17 mouse cellular contexts compared by ENCODE assay signal in the genomic region with DNA sequence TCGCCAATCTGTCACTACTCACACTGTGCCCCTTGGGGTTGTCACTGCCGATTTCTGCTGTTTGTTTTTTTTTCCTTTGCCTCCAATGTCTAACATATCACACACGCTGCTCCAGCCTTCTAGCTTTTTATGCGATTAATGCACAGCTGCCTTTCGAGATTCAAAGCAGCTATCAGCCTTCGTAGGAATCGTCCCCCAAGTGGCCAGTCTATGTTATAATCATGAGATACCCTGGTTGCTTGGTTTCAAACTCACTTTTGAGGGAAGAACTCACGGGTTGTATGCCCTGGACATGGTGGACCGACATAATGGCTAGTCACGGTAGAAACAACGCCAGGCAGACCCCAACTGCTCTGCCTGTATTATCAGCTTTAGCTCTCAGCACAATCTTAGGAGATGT. TPM values are rescaled to one million over a fixed set of nuclear protein-coding genes. Genes with fewer than 3 reads are reported as not detected.
A peak's percentile ranks its signal among the peaks of the same experiment; 100 is the strongest.
DNase-seq lines count a peak whose midpoint lies in the region; ATAC-seq and TF ChIP-seq lines count a peak whose summit lies in the region.
"Had no signal": no experiment of that assay in that cellular context is flagged by ENCODE, and none has a peak within 500 bp of the region (broad histone marks: within the 10 kb centered on the region; RNA-seq: fewer than 3 reads in every experiment).

No protein-coding gene starts in this region.

- ATAC-seq in intestine, postnatal 0 days: no peak
- ATAC-seq in intestine, embryonic 16.5 days: no peak
- no peak for ATAC-seq in midbrain, embryonic 11.5 days (ENCODE audit: low FRiP score)
- no peak for ATAC-seq in midbrain, embryonic 13.5 days
- ATAC-seq in embryonic facial prominence, embryonic 14.5 days (ENCODE audit: low read depth): no peak
- no peak for ATAC-seq in heart, embryonic 12.5 days (ENCODE audit: insufficient number of reproducible peaks, low FRiP score)
- ATAC-seq: activated CD4-positive, CD25-positive, alpha-beta regulatory T cell, adult 4 months; forebrain, embryonic 16.5 days had no signal

- no peak overlapping the region for H3K4me2 ChIP-seq in intestine, postnatal 0 days (replicated peaks; ENCODE audit: low read depth)
- H3K4me2 ChIP-seq in intestine, embryonic 16.5 days (ENCODE audit: low read depth, low read length): no peak overlapping the region
- H3K4me2 ChIP-seq in midbrain, embryonic 11.5 days: no peak overlapping the region
- no peak overlapping the region for H3K4me2 ChIP-seq in midbrain, embryonic 13.5 days (replicated peaks)
- no peak overlapping the region for H3K4me2 ChIP-seq in embryonic facial prominence, embryonic 14.5 days (ENCODE audit: low read depth, low read length)
- no peak overlapping the region for H3K4me2 ChIP-seq in heart, embryonic 12.5 days
- H3K4me2 ChIP-seq: hindbrain, embryonic 15.5 days had no signal

- no peak overlapping the region for H3K9ac ChIP-seq in intestine, postnatal 0 days (ENCODE audit: low read depth, low read length)
- H3K9ac ChIP-seq in intestine, embryonic 16.5 days (ENCODE audit: low read depth, low read length): no peak overlapping the region
- no peak overlapping the region for H3K9ac ChIP-seq in midbrain, embryonic 11.5 days (ENCODE audit: low read length)
- H3K9ac ChIP-seq in midbrain, embryonic 13.5 days (replicated peaks): no peak overlapping the region
- H3K9ac ChIP-seq in embryonic facial prominence, embryonic 14.5 days (ENCODE audit: low read depth, low read length): no peak overlapping the region
- H3K9ac ChIP-seq in heart, embryonic 12.5 days: no peak overlapping the region
- H3K9ac ChIP-seq: hindbrain, embryonic 15.5 days had no signal

- DNase-seq in embryo, embryonic 10.5 days (ENCODE audit: low spot score): peak; percentile 40
- no peak for DNase-seq in embryo, embryonic 9.5 days (ENCODE audit: extremely low spot score)
- DNase-seq in midbrain, embryonic 11.5 days (ENCODE audit: low spot score, missing footprints): peak; percentile 79
- DNase-seq in embryonic facial prominence, embryonic 14.5 days (ENCODE audit: low spot score): peak; percentile 33
- DNase-seq: adrenal gland, postnatal 14 days; cerebellum, adult 2 months; heart, adult 18-20 months; kidney, adult 9 months; liver had no signal

- H3K4me3 ChIP-seq in intestine, postnatal 0 days (ENCODE audit: low read depth, low read length): no peak overlapping the region
- no peak overlapping the region for H3K4me3 ChIP-seq in intestine, embryonic 16.5 days (ENCODE audit: low read length)
- H3K4me3 ChIP-seq in midbrain, embryonic 11.5 days (ENCODE audit: low read depth, low read length): no peak overlapping the region
- no peak overlapping the region for H3K4me3 ChIP-seq in midbrain, embryonic 13.5 days (replicated peaks)
- no peak overlapping the region for H3K4me3 ChIP-seq in embryonic facial prominence, embryonic 14.5 days (ENCODE audit: low read depth, low read length)
- no peak overlapping the region for H3K4me3 ChIP-seq in heart, embryonic 12.5 days
- H3K4me3 ChIP-seq: hindbrain, embryonic 15.5 days; megakaryocyte, embryonic 14.5 days had no signal

- WGBS in intestine, postnatal 0 days: 66% methylated on average over 11 of the region's 11 CpGs
- 61% methylated on average over 11 of the region's 11 CpGs for WGBS in intestine, embryonic 16.5 days
- 64% methylated on average over 11 of the region's 11 CpGs for WGBS in midbrain, embryonic 11.5 days
- 51% methylated on average over 11 of the region's 11 CpGs for WGBS in midbrain, embryonic 13.5 days
- WGBS in embryonic facial prominence, embryonic 14.5 days: 52% methylated on average over 11 of the region's 11 CpGs
- WGBS in heart, embryonic 12.5 days: 58% methylated on average over 11 of the region's 11 CpGs

- no peaks in the 10 kb centered on the region for H3K9me3 ChIP-seq in intestine, postnatal 0 days (ENCODE audit: control insufficient read depth)
- no peaks in the 10 kb centered on the region for H3K9me3 ChIP-seq in intestine, embryonic 16.5 days (ENCODE audit: control insufficient read depth, low read length)
- no peaks in the 10 kb centered on the region for H3K9me3 ChIP-seq in midbrain, embryonic 11.5 days (ENCODE audit: control insufficient read depth, low read length)
- no peaks in the 10 kb centered on the region for H3K9me3 ChIP-seq in midbrain, embryonic 13.5 days
- no peaks in the 10 kb centered on the region for H3K9me3 ChIP-seq in embryonic facial prominence, embryonic 14.5 days (ENCODE audit: control insufficient read depth, low read length)
- no peaks in the 10 kb centered on the region for H3K9me3 ChIP-seq in heart, embryonic 12.5 days (replicated peaks)
- H3K9me3 ChIP-seq: hindbrain, embryonic 15.5 days had no signal

- peak; percentile 47 for TF ChIP-seq CTCF in intestine, postnatal 0 days (IDR thresholded peaks at IDR 0.05; ENCODE audit: low read depth)

- H3K27ac ChIP-seq in intestine, postnatal 0 days (ENCODE audit: low read depth, low read length): no peak overlapping the region
- no peak overlapping the region for H3K27ac ChIP-seq in intestine, embryonic 16.5 days (ENCODE audit: low read length)
- H3K27ac ChIP-seq in midbrain, embryonic 11.5 days (ENCODE audit: low read depth, low read length): no peak overlapping the region
- H3K27ac ChIP-seq in midbrain, embryonic 13.5 days: no peak overlapping the region
- no peak overlapping the region for H3K27ac ChIP-seq in embryonic facial prominence, embryonic 14.5 days (replicated peaks; ENCODE audit: low read depth, low read length)
- no peak overlapping the region for H3K27ac ChIP-seq in heart, embryonic 12.5 days (ENCODE audit: poor library complexity, severe bottlenecking)
- H3K27ac ChIP-seq: hindbrain, embryonic 15.5 days had no signal

- peaks cover 5% of the 10 kb centered on the region; the same call in 1 of the 2 replicates for H3K4me1 ChIP-seq in intestine, postnatal 0 days (replicated peaks; ENCODE audit: control insufficient read depth, insufficient read depth, low read length)
- peaks cover 4% of the 10 kb centered on the region; the same call in 1 of the 2 replicates for H3K4me1 ChIP-seq in intestine, embryonic 16.5 days (ENCODE audit: control insufficient read depth, insufficient read depth, low read length)
- H3K4me1 ChIP-seq in midbrain, embryonic 11.5 days (ENCODE audit: control insufficient read depth, insufficient read depth, low read length): no peaks in the 10 kb centered on the region
- peaks cover 12% of the 10 kb centered on the region; the same call in 1 of the 2 replicates for H3K4me1 ChIP-seq in midbrain, embryonic 13.5 days (replicated peaks)
- H3K4me1 ChIP-seq in embryonic facial prominence, embryonic 14.5 days (ENCODE audit: control insufficient read depth, insufficient read depth, low read length): 0 out of 2 replicates have a peak, but pooled peaks cover 4% of the 10 kb centered on the region
- H3K4me1 ChIP-seq in heart, embryonic 12.5 days (replicated peaks): peaks cover 11% of the 10 kb centered on the region

- no peaks in the 10 kb centered on the region for H3K27me3 ChIP-seq in intestine, postnatal 0 days (replicated peaks; ENCODE audit: control insufficient read depth, insufficient read depth, low read length)
- H3K27me3 ChIP-seq in intestine, embryonic 16.5 days (replicated peaks; ENCODE audit: control insufficient read depth, insufficient read depth, low read length): peaks cover 4% of the 10 kb centered on the region; the same call in 1 of the 2 replicates
- peaks cover 8% of the 10 kb centered on the region; the same call in 1 of the 2 replicates for H3K27me3 ChIP-seq in midbrain, embryonic 11.5 days (ENCODE audit: control insufficient read depth, insufficient read depth, low read length)
- peaks cover 23% of the 10 kb centered on the region for H3K27me3 ChIP-seq in midbrain, embryonic 13.5 days
- H3K27me3 ChIP-seq in embryonic facial prominence, embryonic 14.5 days (replicated peaks; ENCODE audit: control insufficient read depth, insufficient read depth, low read length): peaks cover 19% of the 10 kb centered on the region
- peaks cover 17% of the 10 kb centered on the region for H3K27me3 ChIP-seq in heart, embryonic 12.5 days (replicated peaks)

- peaks cover 8% of the 10 kb centered on the region; the same call in 1 of the 2 replicates for H3K36me3 ChIP-seq in intestine, postnatal 0 days (ENCODE audit: control insufficient read depth, insufficient read depth)
- H3K36me3 ChIP-seq in intestine, embryonic 16.5 days (ENCODE audit: control insufficient read depth, insufficient read depth, low read length): no peaks in the 10 kb centered on the region
- H3K36me3 ChIP-seq in midbrain, embryonic 11.5 days (ENCODE audit: control insufficient read depth, insufficient read depth, low read length): no peaks in the 10 kb centered on the region
- no peaks in the 10 kb centered on the region for H3K36me3 ChIP-seq in midbrain, embryonic 13.5 days
- no peaks in the 10 kb centered on the region for H3K36me3 ChIP-seq in embryonic facial prominence, embryonic 14.5 days (ENCODE audit: control insufficient read depth, insufficient read depth, low read length)
- H3K36me3 ChIP-seq in heart, embryonic 12.5 days: no peaks in the 10 kb centered on the region
- H3K36me3 ChIP-seq: hindbrain, embryonic 15.5 days had no signal

RNA-seq across cellular contexts. Expression of gene Gpa33, which starts 21.3 kb away (rescaled TPM):
- 136 and 161 TPM in 2 replicates for polyA plus RNA-seq in intestine, postnatal 0 days (2015; fragmentation: Nextera tagmentation; extraction: Ambion mirVana)
- polyA plus RNA-seq in intestine, embryonic 16.5 days (2015; fragmentation: Nextera tagmentation; extraction: Ambion mirVana): 79.6 and 86.9 TPM in 2 replicates
- polyA plus RNA-seq in midbrain, embryonic 11.5 days (2014; fragmentation: Nextera tagmentation; extraction: Ambion mirVana): 0.17 and 0.38 TPM in 2 replicates
- 0.17 TPM in 1 of 2 replicates, not detected in the other for polyA plus RNA-seq in midbrain, embryonic 13.5 days (2015; fragmentation: Nextera tagmentation; extraction: Ambion mirVana)
- polyA plus RNA-seq in embryonic facial prominence, embryonic 14.5 days (2014; fragmentation: Nextera tagmentation; extraction: Ambion mirVana): 0.26 TPM in 1 of 2 replicates, not detected in the other
- 0.10 and 0.15 TPM in 2 replicates for polyA plus RNA-seq in heart, embryonic 12.5 days (2016; fragmentation: Nextera tagmentation; extraction: Ambion mirVana)
- polyA plus RNA-seq: activated CD4-positive, CD25-positive, alpha-beta regulatory T cell, adult 4 months; cerebellum, adult 2 months; forebrain, embryonic 16.5 days; hindbrain, embryonic 15.5 days had no signal

RNA-seq across cellular contexts. Expression of gene Dusp27, which starts 23.6 kb away (rescaled TPM):
- polyA plus RNA-seq in intestine, postnatal 0 days (2015; fragmentation: Nextera tagmentation; extraction: Ambion mirVana): 0.61 and 0.99 TPM in 2 replicates
- 1.5 and 1.7 TPM in 2 replicates for polyA plus RNA-seq in intestine, embryonic 16.5 days (2015; fragmentation: Nextera tagmentation; extraction: Ambion mirVana)
- polyA plus RNA-seq in midbrain, embryonic 11.5 days (2014; fragmentation: Nextera tagmentation; extraction: Ambion mirVana): 2.3 and 2.4 TPM in 2 replicates
- polyA plus RNA-seq in midbrain, embryonic 13.5 days (2015; fragmentation: Nextera tagmentation; extraction: Ambion mirVana): 1.2 and 1.3 TPM in 2 replicates
- 11.3 and 14.0 TPM in 2 replicates for polyA plus RNA-seq in embryonic facial prominence, embryonic 14.5 days (2014; fragmentation: Nextera tagmentation; extraction: Ambion mirVana)
- polyA plus RNA-seq in heart, embryonic 12.5 days (2016; fragmentation: Nextera tagmentation; extraction: Ambion mirVana): 65.9 and 68.8 TPM in 2 replicates
- polyA plus RNA-seq: activated CD4-positive, CD25-positive, alpha-beta regulatory T cell, adult 4 months had no signal

Comparison
In these comparisons a context has a peak if more than half of its experiments do, and no peak if none do; other contexts are left out.
1. RNA of gene Gpa33, which starts 21.3 kb away (polyA plus RNA-seq): 136 to 161 TPM in intestine, postnatal 0 days and 79.6 to 86.9 TPM in intestine, embryonic 16.5 days; 0.17 to 0.38 TPM in midbrain, embryonic 11.5 days, 0.26 TPM in embryonic facial prominence, embryonic 14.5 days, 0.10 to 0.15 TPM in heart, embryonic 12.5 days and 0.17 TPM in midbrain, embryonic 13.5 days; every median in the first group is over 10 times any median in the second.